Mouse (Mus musculus): ENCODE measurements around the gene Sppl3. TPM values are rescaled to one million over a fixed set of nuclear protein-coding genes. Genes with fewer than 3 reads are reported as not detected.

Sppl3 gene
- polyA plus RNA-seq, 1 experiment from 2014 or later = 23.6 TPM

- WGBS = 96% methylated on average over 4 of the region's 4 CpGs
- DNase-seq (ENCODE audit: low spot score, missing footprints) = no peak
- H3K4me2 ChIP-seq = no peak overlapping the region
- no peak overlapping the region for H3K9ac ChIP-seq (ENCODE audit: low read length)
- no peaks in the 10 kb centered on the region for H3K36me3 ChIP-seq (ENCODE audit: control insufficient read depth, insufficient read depth, low read length)
- no peak overlapping the region for H3K27ac ChIP-seq (ENCODE audit: low read depth, low read length)
- no peaks in the 10 kb centered on the region for H3K27me3 ChIP-seq (ENCODE audit: control insufficient read depth, insufficient read depth, low read length)
- H3K4me1 ChIP-seq (ENCODE audit: control insufficient read depth, insufficient read depth, low read length) = no peaks in the 10 kb centered on the region
- no peak for ATAC-seq (ENCODE audit: low FRiP score)
- H3K9me3 ChIP-seq (ENCODE audit: control insufficient read depth, low read length) = no peaks in the 10 kb centered on the region
- no peak overlapping the region for H3K4me3 ChIP-seq (ENCODE audit: low read depth, low read length)
Observed at GRCm38 (mm10) chr5:115043626-115044025, 32.7 kb downstream of the Sppl3 start.

- H3K4me3 ChIP-seq (ENCODE audit: low read depth, low read length) = no peak overlapping the region
- no peaks in the 10 kb centered on the region for H3K9me3 ChIP-seq (ENCODE audit: control insufficient read depth, low read length)
- no peak overlapping the region for H3K27ac ChIP-seq (ENCODE audit: low read depth, low read length)
- H3K4me2 ChIP-seq = no peak overlapping the region
- no peak for DNase-seq (ENCODE audit: low spot score, missing footprints)
- H3K36me3 ChIP-seq (ENCODE audit: control insufficient read depth, insufficient read depth, low read length) = no peaks in the 10 kb centered on the region
- no peaks in the 10 kb centered on the region for H3K27me3 ChIP-seq (ENCODE audit: control insufficient read depth, insufficient read depth, low read length)
- no peak overlapping the region for H3K9ac ChIP-seq (ENCODE audit: low read length)
- no peak for ATAC-seq (ENCODE audit: low FRiP score)
- H3K4me1 ChIP-seq (ENCODE audit: control insufficient read depth, insufficient read depth, low read length) = no peaks in the 10 kb centered on the region
- 82% methylated on average over 2 of the region's 2 CpGs for WGBS
Observed at GRCm38 (mm10) chr5:115045146-115045677, 34.3 kb downstream of the Sppl3 start.

GRCm38 (mm10) chr5:115049692-115050091 is 38.8 kb downstream of the Sppl3 start:
- Histone ChIP-seq H3K4me2 (no peak overlapping the region), H3K36me3 (ENCODE audit: control insufficient read depth, insufficient read depth, low read length) (no peaks in the 10 kb centered on the region), H3K27ac (ENCODE audit: low read depth, low read length) (no peak overlapping the region), H3K9me3 (ENCODE audit: control insufficient read depth, low read length) (no peaks in the 10 kb centered on the region), H3K27me3 (ENCODE audit: control insufficient read depth, insufficient read depth, low read length) (no peaks in the 10 kb centered on the region), H3K4me3 (ENCODE audit: low read depth, low read length) (no peak overlapping the region), H3K4me1 (ENCODE audit: control insufficient read depth, insufficient read depth, low read length) (no peaks in the 10 kb centered on the region), H3K9ac (ENCODE audit: low read length) (no peak overlapping the region)
- ATAC-seq (ENCODE audit: low FRiP score) (no peak), DNase-seq (ENCODE audit: low spot score, missing footprints) (no peak)
- WGBS = 89% methylated on average over 6 of the region's 6 CpGs

- H3K27me3 ChIP-seq (ENCODE audit: control insufficient read depth, insufficient read depth, low read length) = no peaks in the 10 kb centered on the region
- 84% methylated on average over 6 of the region's 6 CpGs for WGBS
- H3K36me3 ChIP-seq (ENCODE audit: control insufficient read depth, insufficient read depth, low read length) = no peaks in the 10 kb centered on the region
- H3K4me3 ChIP-seq (ENCODE audit: low read depth, low read length) = no peak overlapping the region
- no peak overlapping the region for H3K4me2 ChIP-seq
- no peak for DNase-seq (ENCODE audit: low spot score, missing footprints)
- H3K9ac ChIP-seq (ENCODE audit: low read length) = no peak overlapping the region
- no peak for ATAC-seq (ENCODE audit: low FRiP score)
- no peaks in the 10 kb centered on the region for H3K9me3 ChIP-seq (ENCODE audit: control insufficient read depth, low read length)
- H3K27ac ChIP-seq (ENCODE audit: low read depth, low read length) = no peak overlapping the region
- H3K4me1 ChIP-seq (ENCODE audit: control insufficient read depth, insufficient read depth, low read length) = no peaks in the 10 kb centered on the region
Observed at GRCm38 (mm10) chr5:115050776-115051175, 39.8 kb downstream of the Sppl3 start.

DNA sequence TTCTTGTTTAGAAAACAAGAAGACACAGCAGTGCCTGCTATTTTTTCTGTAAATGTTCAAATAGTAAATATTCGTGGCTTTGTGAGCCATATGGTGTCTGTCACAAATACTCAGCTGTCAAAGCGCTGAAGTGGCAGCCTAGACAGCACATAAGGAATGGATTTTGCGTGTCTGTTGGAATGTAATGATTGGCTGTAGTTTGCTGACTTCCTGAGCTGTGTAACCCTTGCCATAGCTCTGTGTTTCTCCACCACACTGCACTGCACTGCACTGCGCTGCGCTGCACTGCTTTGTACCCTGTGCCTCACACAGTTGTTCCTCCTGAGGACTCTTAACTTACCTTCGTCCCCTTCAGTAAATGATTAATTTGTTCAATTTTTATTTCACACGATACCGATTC is 41.6 kb downstream of the Sppl3 start:
- Histone ChIP-seq H3K36me3 (ENCODE audit: control insufficient read depth, insufficient read depth, low read length) (no peaks in the 10 kb centered on the region), H3K27me3 (ENCODE audit: control insufficient read depth, insufficient read depth, low read length) (no peaks in the 10 kb centered on the region), H3K4me1 (ENCODE audit: control insufficient read depth, insufficient read depth, low read length) (no peaks in the 10 kb centered on the region), H3K9ac (ENCODE audit: low read length) (no peak overlapping the region), H3K4me2 (no peak overlapping the region), H3K27ac (ENCODE audit: low read depth, low read length) (no peak overlapping the region; the same call in 1 of the 2 replicates), H3K9me3 (ENCODE audit: control insufficient read depth, low read length) (no peaks in the 10 kb centered on the region), H3K4me3 (ENCODE audit: low read depth, low read length) (no peak overlapping the region)
- ATAC-seq (ENCODE audit: low FRiP score) (no peak), DNase-seq (ENCODE audit: low spot score, missing footprints) (no peak)
- 89% methylated on average over 8 of the region's 8 CpGs for WGBS

DNA sequence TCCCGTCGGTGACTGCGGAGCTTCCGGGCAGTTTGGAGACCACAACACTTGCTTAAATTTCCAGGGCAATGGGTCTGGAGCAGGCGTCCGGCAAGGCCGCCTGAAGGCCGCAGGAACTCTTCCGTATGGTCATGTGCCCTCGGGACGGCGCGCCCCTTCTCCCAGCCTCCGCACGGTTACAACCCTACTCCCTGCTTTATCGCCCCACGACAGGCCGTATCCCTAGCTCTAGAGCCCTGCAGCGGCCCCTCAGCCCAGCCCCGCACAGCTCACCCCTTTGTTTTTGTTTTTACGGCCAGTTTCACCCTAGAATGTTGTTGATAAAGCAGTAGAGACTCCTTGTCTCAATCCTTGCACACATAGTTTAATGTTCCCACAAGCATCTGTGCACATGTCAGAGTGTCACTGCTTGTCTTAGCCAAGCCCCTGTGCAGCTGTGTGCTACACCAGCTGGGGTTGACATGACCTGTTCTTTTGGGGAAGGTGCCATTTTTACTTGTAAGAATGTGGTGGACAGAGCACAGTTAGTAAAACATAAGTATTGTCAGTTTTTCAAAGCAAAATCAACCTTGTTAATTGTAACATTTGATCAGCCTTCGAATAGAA is 43.0 kb downstream of the Sppl3 start:
- ATAC-seq (ENCODE audit: low FRiP score) (no peak), DNase-seq (ENCODE audit: low spot score, missing footprints) (no peak)
- H3K9ac ChIP-seq (ENCODE audit: low read length) = no peak overlapping the region
- H3K9me3 ChIP-seq (ENCODE audit: control insufficient read depth, low read length) = no peaks in the 10 kb centered on the region
- H3K4me2 ChIP-seq = no peak overlapping the region
- 93% methylated on average over 22 of the region's 22 CpGs for WGBS
- H3K27me3 ChIP-seq (ENCODE audit: control insufficient read depth, insufficient read depth, low read length) = no peaks in the 10 kb centered on the region
- H3K27ac ChIP-seq (ENCODE audit: low read depth, low read length) = no peak overlapping the region
- no peaks in the 10 kb centered on the region for H3K36me3 ChIP-seq (ENCODE audit: control insufficient read depth, insufficient read depth, low read length)
- no peak overlapping the region for H3K4me3 ChIP-seq (ENCODE audit: low read depth, low read length)
- no peaks in the 10 kb centered on the region for H3K4me1 ChIP-seq (ENCODE audit: control insufficient read depth, insufficient read depth, low read length)

DNA sequence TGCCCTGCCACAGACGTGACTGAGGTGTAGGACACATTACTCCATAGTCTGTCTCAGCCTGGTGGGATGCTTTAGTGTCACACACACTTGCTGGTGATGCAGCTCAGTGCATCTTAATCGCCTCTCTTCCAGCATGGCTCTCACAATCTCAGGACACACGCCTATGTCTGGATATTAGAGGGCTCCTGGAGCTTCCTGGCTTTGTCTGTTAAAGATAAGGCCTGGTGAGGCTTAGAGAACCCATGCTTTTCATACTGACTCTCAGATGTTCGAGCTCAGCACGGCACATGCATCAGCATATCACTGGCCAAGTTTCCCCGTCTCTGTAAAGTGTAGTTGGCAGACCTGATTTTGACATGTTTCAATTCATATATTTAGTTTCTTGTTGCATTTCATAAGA is 44.5 kb downstream of the Sppl3 start:
- no peak for ATAC-seq (ENCODE audit: low FRiP score)
- H3K27ac ChIP-seq (ENCODE audit: low read depth, low read length) = no peak overlapping the region

GRCm38 (mm10) chr5:115057153-115057552 is 46.2 kb downstream of the Sppl3 start:
- Histone ChIP-seq H3K9me3 (ENCODE audit: control insufficient read depth, low read length) (no peaks in the 10 kb centered on the region), H3K27ac (ENCODE audit: low read depth, low read length) (no peak overlapping the region), H3K36me3 (ENCODE audit: control insufficient read depth, insufficient read depth, low read length) (no peaks in the 10 kb centered on the region), H3K27me3 (ENCODE audit: control insufficient read depth, insufficient read depth, low read length) (no peaks in the 10 kb centered on the region), H3K4me3 (ENCODE audit: low read depth, low read length) (no peak overlapping the region), H3K9ac (ENCODE audit: low read length) (no peak overlapping the region), H3K4me1 (ENCODE audit: control insufficient read depth, insufficient read depth, low read length) (no peaks in the 10 kb centered on the region), H3K4me2 (no peak overlapping the region)
- no peak for ATAC-seq (ENCODE audit: low FRiP score)
- no peak for DNase-seq (ENCODE audit: low spot score, missing footprints)
- 93% methylated on average over 4 of the region's 4 CpGs for WGBS

More for the DNA sequence above, 44.5 kb downstream of the Sppl3 start:
- H3K4me1 ChIP-seq (ENCODE audit: control insufficient read depth, insufficient read depth, low read length) = no peaks in the 10 kb centered on the region
- H3K4me3 ChIP-seq (ENCODE audit: low read depth, low read length) = no peak overlapping the region
- WGBS = 88% methylated on average over 6 of the region's 6 CpGs
- no peaks in the 10 kb centered on the region for H3K36me3 ChIP-seq (ENCODE audit: control insufficient read depth, insufficient read depth, low read length)
- no peaks in the 10 kb centered on the region for H3K27me3 ChIP-seq (ENCODE audit: control insufficient read depth, insufficient read depth, low read length)
- H3K9ac ChIP-seq (ENCODE audit: low read length) = no peak overlapping the region
- H3K4me2 ChIP-seq = no peak overlapping the region
- no peaks in the 10 kb centered on the region for H3K9me3 ChIP-seq (ENCODE audit: control insufficient read depth, low read length)
- no peak for DNase-seq (ENCODE audit: low spot score, missing footprints)

DNA sequence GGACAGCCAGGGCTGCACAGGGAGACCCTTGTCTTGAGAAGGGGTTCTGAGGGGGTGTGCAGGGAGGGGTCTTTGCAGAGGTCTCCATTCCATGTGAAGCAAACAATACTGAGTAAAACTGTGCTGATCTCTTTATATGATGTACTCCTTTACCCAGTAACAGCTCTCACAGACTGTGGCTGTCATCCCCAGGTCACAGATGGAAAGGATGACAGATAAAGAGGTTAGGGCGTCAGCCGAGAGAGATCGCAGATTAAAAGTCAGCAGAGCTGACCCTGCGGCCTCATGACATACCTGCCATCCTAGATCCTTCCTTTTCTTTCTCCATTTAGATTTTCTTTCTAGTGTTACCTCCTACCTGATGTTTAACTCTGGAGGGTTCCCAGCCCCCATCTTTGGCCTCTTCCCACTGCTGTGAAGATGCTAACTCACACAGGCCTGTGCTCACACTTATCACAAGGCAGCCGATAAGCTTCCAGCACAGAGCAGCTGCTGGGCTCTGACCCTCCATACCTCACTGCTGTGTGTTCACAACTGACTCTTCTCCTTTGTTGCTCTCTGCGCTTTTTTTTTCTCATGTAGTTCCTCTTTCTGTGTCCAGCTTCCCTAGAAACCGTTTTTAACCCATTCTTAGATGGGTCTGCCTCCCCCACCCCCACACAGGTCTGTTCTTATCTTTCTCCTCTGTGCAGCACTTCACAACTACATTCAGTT is 47.8 kb downstream of the Sppl3 start:
- no peak for ATAC-seq (ENCODE audit: low FRiP score)

More for the DNA sequence above, 47.8 kb downstream of the Sppl3 start:
- Histone ChIP-seq H3K4me1 (ENCODE audit: control insufficient read depth, insufficient read depth, low read length) (no peaks in the 10 kb centered on the region), H3K4me2 (no peak overlapping the region), H3K36me3 (ENCODE audit: control insufficient read depth, insufficient read depth, low read length) (no peaks in the 10 kb centered on the region), H3K9ac (ENCODE audit: low read length) (no peak overlapping the region), H3K9me3 (ENCODE audit: control insufficient read depth, low read length) (no peaks in the 10 kb centered on the region), H3K4me3 (ENCODE audit: low read depth, low read length) (no peak overlapping the region), H3K27me3 (ENCODE audit: control insufficient read depth, insufficient read depth, low read length) (no peaks in the 10 kb centered on the region), H3K27ac (ENCODE audit: low read depth, low read length) (no peak overlapping the region)
- no peak for DNase-seq (ENCODE audit: low spot score, missing footprints)
- WGBS = 89% methylated on average over 7 of the region's 7 CpGs

Data from midbrain, embryonic 11.5 days (tissue).